Mouse (Mus musculus): ENCODE measurements around the gene Adh6a. TPM values are rescaled to one million over a fixed set of nuclear protein-coding genes. Genes with fewer than 3 reads are reported as not detected.

Gene Adh6a
- total and polyA plus RNA-seq, 2 experiments = not detected

GRCm38 (mm10) chr3:138347041-138347440, 34.0 kb downstream of the Adh6a start:
- no peaks in the 10 kb centered on the region for H3K79me2 ChIP-seq (ENCODE audit: control insufficient read depth, insufficient read depth, low read length)
- WGBS = 40% methylated on average over 3 of the region's 3 CpGs
- H3K4me3 ChIP-seq (ENCODE audit: insufficient read depth, low read depth, low read length) = no peak overlapping the region
- H3K27me3 ChIP-seq (ENCODE audit: control insufficient read depth, insufficient read depth, low read length) = no peaks in the 10 kb centered on the region
- no peak overlapping the region for H3K9ac ChIP-seq (ENCODE audit: low read depth, low read length)
- peak; percentile 56 for DNase-seq (ENCODE audit: extremely low read depth, low read depth, low spot score)
- TF ChIP-seq CTCF (IDR thresholded peaks at IDR 0.05; ENCODE audit: low read depth, low read length) = no peak
- no peak for TF ChIP-seq POLR2A (IDR thresholded peaks at IDR 0.05; ENCODE audit: extremely low read depth, insufficient read depth, low read length)
- no peaks in the 10 kb centered on the region for H3K36me3 ChIP-seq (ENCODE audit: control insufficient read depth, insufficient read depth, low read length)
- H3K4me1 ChIP-seq (ENCODE audit: control insufficient read depth, insufficient read depth, low read length) = peaks cover 6% of the 10 kb centered on the region; the same call in 1 of the 2 replicates
- H3K27ac ChIP-seq (replicated peaks; ENCODE audit: insufficient read depth, low read depth, low read length) = no peak overlapping the region

- H3K79me2 ChIP-seq (ENCODE audit: control insufficient read depth, insufficient read depth, low read length) = no peaks in the 10 kb centered on the region
- H3K36me3 ChIP-seq (ENCODE audit: control insufficient read depth, insufficient read depth, low read length) = no peaks in the 10 kb centered on the region
- H3K4me3 ChIP-seq (ENCODE audit: insufficient read depth, low read depth, low read length) = no peak overlapping the region
- TF ChIP-seq POLR2A (IDR thresholded peaks at IDR 0.05; ENCODE audit: extremely low read depth, insufficient read depth, low read length) (no peak), CTCF (IDR thresholded peaks at IDR 0.05; ENCODE audit: low read depth, low read length) (no peak)
- no peak overlapping the region for H3K27ac ChIP-seq (replicated peaks; ENCODE audit: insufficient read depth, low read depth, low read length)
- H3K27me3 ChIP-seq (ENCODE audit: control insufficient read depth, insufficient read depth, low read length) = no peaks in the 10 kb centered on the region
- 95% methylated on average over 11 of the region's 11 CpGs for WGBS
- peaks cover 3% of the 10 kb centered on the region; the same call in 1 of the 2 replicates for H3K4me1 ChIP-seq (ENCODE audit: control insufficient read depth, insufficient read depth, low read length)
- no peak for DNase-seq (ENCODE audit: extremely low read depth, low read depth, low spot score)
- H3K9ac ChIP-seq (ENCODE audit: low read depth, low read length) = no peak overlapping the region
These were observed 39.1 kb downstream of the Adh6a start for GRCm38 (mm10) chr3:138352012-138352809.

DNA sequence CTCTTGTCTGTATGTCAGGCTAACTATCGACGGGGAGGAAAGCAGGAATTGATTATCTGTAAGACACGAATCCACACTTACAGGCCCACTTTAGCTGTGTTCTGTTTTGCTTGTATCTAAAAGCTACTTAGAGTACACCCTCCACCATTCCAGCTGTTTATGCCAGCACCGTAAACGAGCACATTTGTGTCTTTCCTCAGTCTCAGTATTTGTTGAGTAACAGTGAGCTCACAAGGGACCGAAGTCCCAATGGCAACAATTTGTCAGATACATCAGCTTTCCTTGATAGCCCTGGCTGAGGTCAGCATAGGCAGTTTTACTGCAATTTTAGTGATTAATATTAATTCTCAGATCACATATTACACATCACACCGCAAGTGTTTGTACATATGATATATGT, 45.8 kb downstream of the Adh6a start:
- WGBS = 46% methylated on average over 7 of the region's 7 CpGs
- TF ChIP-seq POLR2A (IDR thresholded peaks at IDR 0.05; ENCODE audit: extremely low read depth, insufficient read depth, low read length) = no peak
- TF ChIP-seq CTCF (IDR thresholded peaks at IDR 0.05; ENCODE audit: low read depth, low read length) = no peak

GRCm38 (mm10) chr3:138360721-138361120, 47.6 kb downstream of the Adh6a start:
- H3K4me3 ChIP-seq (ENCODE audit: insufficient read depth, low read depth, low read length) = no peak overlapping the region
- H3K27ac ChIP-seq (replicated peaks; ENCODE audit: insufficient read depth, low read depth, low read length) = peak overlapping the region; percentile 98
- H3K4me1 ChIP-seq (ENCODE audit: control insufficient read depth, insufficient read depth, low read length) = peaks cover 23% of the 10 kb centered on the region
- TF ChIP-seq POLR2A (IDR thresholded peaks at IDR 0.05; ENCODE audit: extremely low read depth, insufficient read depth, low read length) (no peak), CTCF (IDR thresholded peaks at IDR 0.05; ENCODE audit: low read depth, low read length) (no peak)
- H3K79me2 ChIP-seq (ENCODE audit: control insufficient read depth, insufficient read depth, low read length) = no peaks in the 10 kb centered on the region; the same call in 1 of the 2 replicates
- H3K9ac ChIP-seq (ENCODE audit: low read depth, low read length) = no peak overlapping the region
- no peaks in the 10 kb centered on the region for H3K27me3 ChIP-seq (ENCODE audit: control insufficient read depth, insufficient read depth, low read length)
- WGBS = 23% methylated on average over 4 of the region's 4 CpGs
- DNase-seq (ENCODE audit: extremely low read depth, low read depth, low spot score) = peak; percentile 93
- H3K36me3 ChIP-seq (ENCODE audit: control insufficient read depth, insufficient read depth, low read length) = no peaks in the 10 kb centered on the region

More for the DNA sequence above, 45.8 kb downstream of the Adh6a start:
- Histone ChIP-seq H3K36me3 (ENCODE audit: control insufficient read depth, insufficient read depth, low read length) (no peaks in the 10 kb centered on the region), H3K79me2 (ENCODE audit: control insufficient read depth, insufficient read depth, low read length) (no peaks in the 10 kb centered on the region), H3K9ac (ENCODE audit: low read depth, low read length) (no peak overlapping the region), H3K27me3 (ENCODE audit: control insufficient read depth, insufficient read depth, low read length) (no peaks in the 10 kb centered on the region), H3K4me3 (ENCODE audit: insufficient read depth, low read depth, low read length) (no peak overlapping the region), H3K27ac (replicated peaks; ENCODE audit: insufficient read depth, low read depth, low read length) (peak overlapping the region; percentile 69), H3K4me1 (ENCODE audit: control insufficient read depth, insufficient read depth, low read length) (peaks cover 17% of the 10 kb centered on the region)
- DNase-seq (ENCODE audit: extremely low read depth, low read depth, low spot score) = peak; percentile 89

GRCm38 (mm10) chr3:138362920-138363319, 49.8 kb downstream of the Adh6a start:
- H3K27me3 ChIP-seq (ENCODE audit: control insufficient read depth, insufficient read depth, low read length) = no peaks in the 10 kb centered on the region
- no peak overlapping the region for H3K9ac ChIP-seq (ENCODE audit: low read depth, low read length)
- WGBS = 25% methylated on average over 2 of the region's 2 CpGs
- H3K27ac ChIP-seq (replicated peaks; ENCODE audit: insufficient read depth, low read depth, low read length) = no peak overlapping the region
- TF ChIP-seq POLR2A (IDR thresholded peaks at IDR 0.05; ENCODE audit: extremely low read depth, insufficient read depth, low read length) = no peak
- no peak for TF ChIP-seq CTCF (IDR thresholded peaks at IDR 0.05; ENCODE audit: low read depth, low read length)
- peaks cover 26% of the 10 kb centered on the region for H3K4me1 ChIP-seq (ENCODE audit: control insufficient read depth, insufficient read depth, low read length)
- no peaks in the 10 kb centered on the region; the same call in 1 of the 2 replicates for H3K79me2 ChIP-seq (ENCODE audit: control insufficient read depth, insufficient read depth, low read length)
- H3K36me3 ChIP-seq (ENCODE audit: control insufficient read depth, insufficient read depth, low read length) = no peaks in the 10 kb centered on the region
- DNase-seq (ENCODE audit: extremely low read depth, low read depth, low spot score) = peak; percentile 97
- no peak overlapping the region for H3K4me3 ChIP-seq (ENCODE audit: insufficient read depth, low read depth, low read length)

DNA sequence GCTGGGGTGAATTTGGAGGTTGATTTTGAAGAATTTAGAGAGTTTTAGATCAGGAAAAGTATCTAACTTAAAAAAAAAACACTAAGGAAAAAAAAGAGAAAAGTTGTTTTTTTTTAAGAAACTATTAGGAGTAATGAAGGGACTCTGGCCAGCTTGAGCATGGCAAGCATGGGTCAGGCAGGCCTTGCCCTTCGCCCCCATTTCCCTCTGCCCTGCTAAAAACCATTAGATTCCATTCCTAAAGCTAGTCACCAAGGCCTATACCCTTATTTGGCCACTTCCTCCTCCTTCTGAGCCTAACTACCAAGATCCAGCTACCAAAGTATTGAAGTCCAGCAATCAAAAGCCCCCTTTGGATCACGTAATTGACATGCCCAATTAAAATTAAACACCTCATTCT, 53.1 kb downstream of the Adh6a start:
- Histone ChIP-seq H3K4me1 (ENCODE audit: control insufficient read depth, insufficient read depth, low read length) (peaks cover 14% of the 10 kb centered on the region), H3K9ac (ENCODE audit: low read depth, low read length) (no peak overlapping the region), H3K79me2 (ENCODE audit: control insufficient read depth, insufficient read depth, low read length) (no peaks in the 10 kb centered on the region; the same call in 1 of the 2 replicates), H3K27ac (replicated peaks; ENCODE audit: insufficient read depth, low read depth, low read length) (peak overlapping the region; percentile 7), H3K27me3 (ENCODE audit: control insufficient read depth, insufficient read depth, low read length) (no peaks in the 10 kb centered on the region), H3K36me3 (ENCODE audit: control insufficient read depth, insufficient read depth, low read length) (no peaks in the 10 kb centered on the region), H3K4me3 (ENCODE audit: insufficient read depth, low read depth, low read length) (no peak overlapping the region)
- 76% methylated on average over 2 of the region's 2 CpGs for WGBS
- peak; percentile 72 for DNase-seq (ENCODE audit: extremely low read depth, low read depth, low spot score)
- TF ChIP-seq POLR2A (IDR thresholded peaks at IDR 0.05; ENCODE audit: extremely low read depth, insufficient read depth, low read length) = no peak
- no peak for TF ChIP-seq CTCF (IDR thresholded peaks at IDR 0.05; ENCODE audit: low read depth, low read length)
